ENCODE assay signal across 8 mouse cellular contexts in genomic region chr19:53248023-53248494, GRCm38 (mm10).
A peak's percentile ranks its signal among the peaks of the same experiment; 100 is the strongest.
DNase-seq lines count a peak whose midpoint lies in the region; ATAC-seq lines count a peak whose summit lies in the region.

No protein-coding gene starts in this region.

- peak; percentile 69 for ATAC-seq in megakaryocyte-erythroid progenitor cell, adult 5-6 weeks (replicated peaks; ENCODE audit: low FRiP score, low TSS enrichment, poor library complexity, severe bottlenecking)

- DNase-seq in right cerebral cortex, adult 18-20 months = peak; percentile 68
- DNase-seq in right cerebral cortex, postnatal 4 days = no peak
- peak; percentile 69 to 82 for DNase-seq in cerebellum, postnatal 10 days
- DNase-seq in frontal cortex, postnatal 36 days (ENCODE audit: low spot score in 2 of 2) = peak; percentile 35 to 73
- peak; percentile 83 for DNase-seq in induced T-regulatory cell, adult 2 months (ENCODE audit: low read depth)
- peak; percentile 39 to 65 for DNase-seq in left cerebral cortex, adult 9 months (ENCODE audit: low spot score in 2 of 2)
- DNase-seq in skeletal muscle tissue, adult 2 months (ENCODE audit: low read depth, low spot score) = peak; percentile 64
